Mouse (Mus musculus) kidney, adult 2 months (tissue): Measurements from ENCODE around the gene Tmem120a.

Experiments
- CTCF ChIP-seq: fragments of 200-500 bp; conservative IDR thresholded peaks from 2 replicates; pipeline ENCODE4 v1.5.1; 2011; ENCODE audit warnings: low read depth, mild to moderate bottlenecking, control low read depth, low read length, moderate library complexity, mixed read lengths; ENCODE audit not compliant: insufficient read depth, insufficient read length
- POLR2A ChIP-seq: fragments of 200-500 bp; IDR thresholded peaks from one replicate; pipeline ENCODE4 v1.6.1; 2011; ENCODE audit warnings: low read depth, low read length, control low read depth

- TF ChIP-seq POLR2A (no peak), CTCF (no peak)
Measured at GRCm38 (mm10) chr5:135772519-135772918, 28.3 kb upstream of the Tmem120a start.
